ENCODE assay signal across 12 mouse cellular contexts in genomic region chr13:51648237-51648636, GRCm38 (mm10). TPM values are rescaled to one million over a fixed set of nuclear protein-coding genes. Genes with fewer than 3 reads are reported as not detected.
DNase-seq lines count a peak whose midpoint lies in the region; ATAC-seq and TF ChIP-seq lines count a peak whose summit lies in the region.
"Had no signal": no experiment of that assay in that cellular context is flagged by ENCODE, and none has a peak within 500 bp of the region (broad histone marks: within the 10 kb centered on the region; RNA-seq: fewer than 3 reads in every experiment).

No protein-coding gene starts in this region.

- TF ChIP-seq EP300 in lung, postnatal 0 days (IDR thresholded peaks at IDR 0.05): no peak

- peak overlapping the region; percentile 71 for H3K4me2 ChIP-seq in lung, embryonic 15.5 days
- no peak overlapping the region for H3K4me2 ChIP-seq in lung, postnatal 0 days (replicated peaks; ENCODE audit: low read depth, low read length)
- peak overlapping the region; percentile 84 for H3K4me2 ChIP-seq in liver, embryonic 16.5 days (ENCODE audit: low read depth, low read length)

- intact Hi-C loops in heart, postnatal 25 days (cut with DNase I): loop anchor here (10.0 kb wide), 1 partner anchor 543 kb away; the partner anchor contains the start of gene Spin1
- intact Hi-C loops in left cerebral cortex, adult 2 months (cut with DNase I): loop anchor here (10.0 kb wide), 1 partner anchor 543 kb away; the partner anchor contains the start of gene Spin1

- no peaks in the 10 kb centered on the region for H3K27me3 ChIP-seq in heart, embryonic 10.5 days (ENCODE audit: insufficient read depth, poor library complexity, severe bottlenecking)
- H3K27me3 ChIP-seq in lung, embryonic 15.5 days: no peaks in the 10 kb centered on the region
- H3K27me3 ChIP-seq in lung, postnatal 0 days (replicated peaks; ENCODE audit: insufficient read depth, low read length): no peaks in the 10 kb centered on the region
- H3K27me3 ChIP-seq in liver, embryonic 16.5 days (ENCODE audit: control insufficient read depth, insufficient read depth, low read depth, low read length): no peaks in the 10 kb centered on the region

- H3K27ac ChIP-seq in heart, embryonic 10.5 days: no peak overlapping the region
- H3K27ac ChIP-seq in lung, embryonic 15.5 days: no peak overlapping the region
- H3K27ac ChIP-seq in lung, postnatal 0 days (ENCODE audit: low read length): no peak overlapping the region
- peak overlapping the region; percentile 82 for H3K27ac ChIP-seq in liver, embryonic 16.5 days (ENCODE audit: low read length)
- no peak overlapping the region for H3K27ac ChIP-seq in left cerebral cortex, adult 2 months

- peak overlapping the region; percentile 4; the same call in 1 of the 2 replicates for H3K9ac ChIP-seq in lung, embryonic 15.5 days
- no peak overlapping the region for H3K9ac ChIP-seq in lung, postnatal 0 days (replicated peaks; ENCODE audit: low read depth)
- peak overlapping the region; percentile 48 for H3K9ac ChIP-seq in liver, embryonic 16.5 days (ENCODE audit: low read depth, low read length)

- H3K4me3 ChIP-seq in heart, embryonic 10.5 days: peak overlapping the region; percentile 79; the same call in 1 of the 2 replicates
- H3K4me3 ChIP-seq in lung, embryonic 15.5 days: no peak overlapping the region
- H3K4me3 ChIP-seq in lung, postnatal 0 days (ENCODE audit: low read depth, low read length): no peak overlapping the region
- H3K4me3 ChIP-seq in liver, embryonic 16.5 days (ENCODE audit: low read depth, low read length): peak overlapping the region; percentile 65
- H3K4me3 ChIP-seq in left cerebral cortex, adult 2 months: no peak overlapping the region

- no peak for ATAC-seq in lung, embryonic 15.5 days (ENCODE audit: borderline replicate concordance, extremely low read depth, low FRiP score, low TSS enrichment)
- no peak for ATAC-seq in lung, postnatal 0 days
- ATAC-seq in liver, embryonic 16.5 days (ENCODE audit: low read depth): no peak
- ATAC-seq: CD4-positive, CD25-positive, alpha-beta regulatory T cell, adult 4 months had no signal

- H3K4me1 ChIP-seq in heart, embryonic 10.5 days: peaks cover 38% of the 10 kb centered on the region
- peaks cover 35% of the 10 kb centered on the region for H3K4me1 ChIP-seq in lung, embryonic 15.5 days
- no peaks in the 10 kb centered on the region for H3K4me1 ChIP-seq in lung, postnatal 0 days (ENCODE audit: insufficient read depth, low read depth, low read length)
- peaks cover 32% of the 10 kb centered on the region for H3K4me1 ChIP-seq in liver, embryonic 16.5 days (ENCODE audit: control insufficient read depth, low read depth, low read length)

- no peak for TF ChIP-seq CTCF in lung, postnatal 0 days (IDR thresholded peaks at IDR 0.05)
- no peak for TF ChIP-seq CTCF in left cerebral cortex, adult 2 months (IDR thresholded peaks at IDR 0.05)

- H3K9me3 ChIP-seq in heart, embryonic 10.5 days: no peaks in the 10 kb centered on the region
- H3K9me3 ChIP-seq in lung, embryonic 15.5 days: no peaks in the 10 kb centered on the region
- no peaks in the 10 kb centered on the region for H3K9me3 ChIP-seq in lung, postnatal 0 days (ENCODE audit: low read length)
- no peaks in the 10 kb centered on the region for H3K9me3 ChIP-seq in liver, embryonic 16.5 days (replicated peaks; ENCODE audit: control insufficient read depth, low read length)

- no peak for DNase-seq in heart, embryonic 10.5 days (ENCODE audit: low spot score)
- no peak for DNase-seq in heart, postnatal 25 days (ENCODE audit: low spot score)
- no peak for DNase-seq in lung, postnatal 0 days (ENCODE audit: low spot score)
- peak; percentile 80 for DNase-seq in c-Kit-positive CD71-positive TER-119-positive erythroid progenitor cells, embryonic 14.5 days (ENCODE audit: low spot score)
- no peak for DNase-seq in cerebellum, postnatal 36 days
- no peak for DNase-seq in left cerebral cortex, adult 2 months (ENCODE audit: extremely low spot score in 1 of 2, low spot score in 2 of 2)
- DNase-seq: cerebellum, adult 8-10 months; lung, adult 2 months; right cerebral cortex, adult 18-20 months had no signal

- WGBS in heart, embryonic 10.5 days: 81% methylated on average over 4 of the region's 4 CpGs
- 87% methylated on average over 4 of the region's 4 CpGs for WGBS in lung, embryonic 15.5 days
- 82% methylated on average over 4 of the region's 4 CpGs for WGBS in lung, postnatal 0 days
- 40% methylated on average over 4 of the region's 4 CpGs for WGBS in liver, embryonic 16.5 days (ENCODE audit: insufficient replicate concordance)

- peaks cover 17% of the 10 kb centered on the region for H3K36me3 ChIP-seq in heart, embryonic 10.5 days
- H3K36me3 ChIP-seq in lung, embryonic 15.5 days: peaks cover 15% of the 10 kb centered on the region
- H3K36me3 ChIP-seq in lung, postnatal 0 days (ENCODE audit: insufficient read depth, low read length): no peaks in the 10 kb centered on the region
- H3K36me3 ChIP-seq in liver, embryonic 16.5 days (ENCODE audit: control insufficient read depth, insufficient read depth): peaks cover 25% of the 10 kb centered on the region

RNA-seq across cellular contexts. Expression of gene Cks2, which starts 3.2 kb away (rescaled TPM):
- polyA plus RNA-seq in heart, embryonic 10.5 days (2016; fragmentation: Nextera tagmentation; extraction: Ambion mirVana): 248 and 312 TPM in 2 replicates
- total RNA-seq in heart, postnatal 25 days (2021): 1 to 10 TPM; 1.8 to 2.5 TPM
- 341 and 380 TPM in 2 replicates for polyA plus RNA-seq in lung, embryonic 15.5 days (2015; fragmentation: Nextera tagmentation; extraction: Ambion mirVana)
- polyA plus RNA-seq in lung, postnatal 0 days (2015; fragmentation: Nextera tagmentation; extraction: Ambion mirVana): 34.2 and 41.6 TPM in 2 replicates
- 330 and 390 TPM in 2 replicates for polyA plus RNA-seq in liver, embryonic 16.5 days (2015; fragmentation: Nextera tagmentation; extraction: Ambion mirVana)
- total RNA-seq in left cerebral cortex, adult 2 months (2021): 1 to 10 TPM; 1.4 to 1.7 TPM

RNA-seq across cellular contexts. Expression of gene Secisbp2, which starts 3.3 kb away (rescaled TPM):
- polyA plus RNA-seq in heart, embryonic 10.5 days (2016; fragmentation: Nextera tagmentation; extraction: Ambion mirVana): 25.6 and 32.1 TPM in 2 replicates
- 10 to 100 TPM; 13.9 to 14.6 TPM for total RNA-seq in heart, postnatal 25 days (2021)
- polyA plus RNA-seq in lung, embryonic 15.5 days (2015; fragmentation: Nextera tagmentation; extraction: Ambion mirVana): 23.9 and 31.1 TPM in 2 replicates
- 27.2 and 28.9 TPM in 2 replicates for polyA plus RNA-seq in lung, postnatal 0 days (2015; fragmentation: Nextera tagmentation; extraction: Ambion mirVana)
- polyA plus RNA-seq in liver, embryonic 16.5 days (2015; fragmentation: Nextera tagmentation; extraction: Ambion mirVana): 11.6 and 13.6 TPM in 2 replicates
- total RNA-seq in left cerebral cortex, adult 2 months (2021): 10 to 100 TPM; 18.7 to 19.1 TPM

Comparison
In these comparisons a context has a peak if more than half of its experiments do, and no peak if none do; other contexts are left out.
1. H3K4me3 ChIP-seq: peak in heart, embryonic 10.5 days (single experiment) and liver, embryonic 16.5 days (single experiment); none in lung, embryonic 15.5 days (single experiment), lung, postnatal 0 days (single experiment) and left cerebral cortex, adult 2 months (single experiment).